Mouse (Mus musculus): ENCODE measurements around the gene Glod4.
"Not testable (repeated sequence)": the region's sequence is repeated elsewhere in the genome, so short reads cannot be mapped to it uniquely, and the experiment has no call there.

Gene Glod4

DNA sequence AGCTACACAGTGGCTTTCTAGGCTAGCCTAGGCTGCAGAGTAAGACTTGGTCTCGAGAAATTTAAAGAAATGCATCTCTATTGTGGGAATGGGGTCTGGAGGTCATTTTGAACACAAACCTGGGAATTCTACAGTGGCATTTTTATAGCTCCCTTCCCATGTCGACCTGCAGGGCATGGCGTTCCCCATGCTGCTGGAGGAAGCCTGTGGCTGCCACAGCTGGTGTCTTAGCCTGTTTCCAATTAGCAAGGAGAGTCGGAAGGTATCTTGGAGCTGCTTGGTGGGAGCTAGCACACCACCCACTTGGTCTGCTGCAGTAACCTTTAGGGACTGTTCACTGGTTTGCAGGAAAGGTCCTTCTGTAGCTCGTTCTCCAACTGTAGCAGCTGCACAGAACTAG is 12.6 kb upstream of the Glod4 start:
- DNase-seq, result no peak

DNA sequence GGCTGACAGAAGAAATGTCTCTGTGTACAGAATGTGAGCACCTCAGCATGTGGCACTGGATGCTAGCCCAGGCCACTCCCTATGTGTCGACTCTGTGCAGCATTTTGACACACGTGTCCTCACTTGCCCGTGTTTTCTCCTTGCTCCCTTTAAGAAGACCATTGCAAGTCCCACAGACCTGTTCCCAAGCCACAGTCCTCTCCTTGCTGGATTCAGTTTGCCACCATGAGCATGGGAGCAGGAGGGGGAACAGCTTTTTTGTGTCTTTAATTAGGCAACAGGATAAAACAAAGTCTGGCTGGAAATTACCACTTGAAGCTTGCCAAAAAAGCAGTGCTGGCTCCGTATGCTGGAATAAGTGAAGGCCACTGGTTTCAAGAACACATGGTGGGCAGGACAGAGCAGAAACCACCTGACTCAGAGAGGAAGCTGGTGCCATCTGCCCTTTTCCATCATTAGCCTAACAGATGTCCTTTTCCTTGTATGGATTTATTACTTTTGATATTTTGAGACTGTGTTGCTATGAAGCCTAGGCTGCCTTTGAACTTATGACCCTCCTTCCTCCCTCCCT is 12.0 kb upstream of the Glod4 start:
- DNase-seq, result no peak

DNA sequence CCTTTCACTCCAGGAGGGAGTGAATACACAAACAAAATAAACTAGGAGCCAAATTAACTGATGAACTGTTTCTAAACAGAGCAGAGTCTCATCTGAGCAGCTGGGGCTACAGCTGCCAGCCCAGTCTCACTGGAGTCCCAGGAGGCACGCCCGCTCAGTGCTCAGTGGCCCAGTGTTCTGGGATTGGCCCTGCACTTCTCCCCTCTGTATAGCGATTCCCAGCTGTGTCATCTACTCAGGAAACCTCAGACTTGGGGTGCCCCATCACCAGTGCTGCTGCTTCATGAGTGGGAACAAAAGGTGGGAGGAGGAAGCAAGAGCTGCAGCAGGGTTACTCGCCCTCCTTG is 10.4 kb upstream of the Glod4 start:
- DNase-seq, result no peak

DNA sequence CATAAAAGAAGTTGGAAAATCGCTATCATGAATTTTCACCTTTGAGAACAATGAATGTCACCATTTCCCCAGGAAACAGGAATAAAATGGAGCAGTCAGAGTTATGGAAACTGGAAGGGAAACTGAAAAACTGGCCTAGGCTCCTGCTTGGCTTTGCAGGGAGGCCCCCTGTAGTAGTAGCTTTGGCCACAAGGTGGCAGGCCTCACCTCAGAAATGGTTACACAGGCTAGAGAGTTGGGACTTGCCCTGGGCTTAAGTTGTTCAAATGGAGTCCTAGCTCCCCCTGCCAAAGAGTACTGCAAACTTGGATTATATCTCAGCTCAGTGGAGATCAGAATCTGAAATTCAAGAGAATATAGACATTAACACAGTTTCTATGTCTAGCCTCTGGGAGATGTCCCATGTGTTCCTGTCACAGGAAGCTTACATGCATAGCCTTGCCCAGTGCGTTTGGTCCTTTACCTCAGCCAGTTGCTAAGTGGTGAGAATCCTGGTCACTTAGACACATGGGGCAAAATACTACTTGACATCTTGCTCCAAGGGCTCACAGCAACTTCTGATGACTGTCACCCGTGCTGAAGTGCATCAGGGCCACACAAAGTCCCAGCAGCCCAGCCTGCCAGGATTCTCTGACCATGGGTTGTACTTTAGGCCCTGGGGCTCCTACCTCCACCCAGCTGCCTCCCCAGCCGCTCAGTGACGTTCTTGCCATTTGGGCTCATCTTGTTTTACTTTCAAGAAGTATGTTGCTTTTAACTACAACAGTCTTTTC is 9.8 kb upstream of the Glod4 start:
- DNase-seq, result peak; percentile 48 to 52

DNA sequence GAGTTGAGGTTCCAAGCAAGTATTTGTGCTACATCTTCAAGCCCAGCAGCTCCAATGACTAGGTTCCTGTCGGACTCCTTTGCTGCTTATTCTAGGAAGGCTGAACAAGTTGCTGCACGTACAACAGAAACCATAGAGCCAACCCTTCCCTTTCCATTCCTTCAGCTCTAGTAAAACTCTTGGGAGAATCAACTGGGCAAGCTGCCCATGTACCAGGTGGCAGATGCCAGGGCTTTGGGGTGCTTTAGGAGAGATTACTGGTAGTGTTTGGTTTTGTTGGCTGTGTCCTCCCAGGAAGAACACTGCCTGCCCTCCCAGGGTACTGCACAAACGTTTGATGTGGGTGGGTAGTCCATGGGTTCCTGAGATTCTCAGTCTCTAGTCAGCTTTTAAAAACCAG is 8.5 kb upstream of the Glod4 start:
- DNase-seq, result no peak

DNA sequence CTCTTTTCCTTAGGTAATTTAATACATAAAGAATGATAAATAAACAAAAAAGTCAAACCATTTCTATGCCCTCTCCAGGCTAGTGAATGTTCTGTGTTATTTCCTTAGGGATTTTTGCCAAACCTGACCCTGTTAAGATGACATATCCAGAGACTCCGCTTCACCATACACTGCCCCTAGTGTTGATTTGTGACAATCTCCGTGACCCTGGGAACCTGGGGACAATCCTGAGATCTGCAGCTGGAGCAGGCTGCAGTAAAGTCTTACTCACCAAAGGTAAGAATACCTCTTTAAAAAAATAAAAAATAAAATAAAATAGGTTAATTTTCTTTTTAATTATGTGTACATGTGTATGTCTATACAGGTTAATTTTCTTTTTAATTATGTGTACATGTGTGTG is 3.7 kb upstream of the Glod4 start:
- DNase-seq, result no peak

DNA sequence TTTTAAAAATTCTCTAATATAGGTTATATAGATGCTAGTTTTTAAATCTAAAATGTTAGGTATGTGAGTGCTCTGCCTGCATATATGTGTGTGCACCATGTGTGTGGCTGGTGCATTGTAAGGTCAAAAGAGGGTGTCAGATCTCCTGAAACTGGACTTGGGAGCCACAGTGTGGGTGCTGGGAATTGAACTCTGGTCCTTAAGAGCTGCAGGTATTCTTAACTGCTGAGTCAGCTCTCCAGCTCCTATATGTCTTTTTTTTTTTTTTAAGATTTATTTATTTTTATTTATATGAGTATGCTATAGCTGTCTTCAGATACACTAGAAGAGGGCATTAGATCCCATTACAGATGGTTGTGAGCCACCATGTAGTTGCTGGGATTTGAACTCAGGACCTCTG is 2.9 kb upstream of the Glod4 start:
- DNase-seq, result no peak

DNA sequence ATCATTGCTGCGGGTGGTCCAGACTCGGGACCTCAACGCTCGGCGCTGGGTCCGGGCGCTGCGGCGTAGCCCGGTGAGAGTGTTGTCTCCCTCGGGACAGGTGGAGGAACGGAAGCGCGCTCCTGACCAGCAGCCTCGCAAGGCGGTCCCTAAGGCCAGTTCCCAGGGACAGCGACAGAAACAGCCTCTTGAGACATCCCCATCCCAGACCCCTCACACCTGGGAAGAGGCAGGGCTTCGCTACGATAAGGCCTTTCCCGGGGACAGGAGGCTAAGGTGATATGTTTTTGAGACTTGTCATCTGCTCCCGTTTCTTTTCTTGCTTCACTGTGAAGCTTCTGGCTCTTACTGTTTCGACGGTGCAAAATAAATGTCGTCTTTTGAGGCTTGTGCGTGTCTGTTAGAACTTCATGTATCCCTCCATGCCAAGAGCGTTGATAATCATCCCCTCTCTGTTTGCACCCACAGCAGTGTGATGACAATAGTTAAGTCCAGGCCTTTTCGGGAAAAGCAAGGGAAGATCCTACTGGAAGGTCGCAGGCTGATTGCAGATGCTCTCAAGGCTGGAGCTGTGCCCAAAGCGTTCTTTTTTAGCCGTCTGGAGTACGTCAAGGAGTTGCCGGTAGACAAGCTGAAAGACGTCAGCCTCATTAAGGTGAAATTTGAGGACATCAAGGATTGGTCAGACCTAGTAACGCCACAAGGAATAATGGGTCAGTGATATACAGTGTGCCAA is 454 bp upstream of the Glod4 start:
- DNase-seq, result no peak

GRCm38 (mm10) chr11:76239750-76240149 is 3.8 kb downstream of the Glod4 start:
- DNase-seq, result no peak

- DNase-seq, result no peak
Observed at GRCm38 (mm10) chr11:76236136-76236535, 7.4 kb downstream of the Glod4 start.

- no peak for DNase-seq
Observed at GRCm38 (mm10) chr11:76225051-76225450, 18.5 kb downstream of the Glod4 start.

DNA sequence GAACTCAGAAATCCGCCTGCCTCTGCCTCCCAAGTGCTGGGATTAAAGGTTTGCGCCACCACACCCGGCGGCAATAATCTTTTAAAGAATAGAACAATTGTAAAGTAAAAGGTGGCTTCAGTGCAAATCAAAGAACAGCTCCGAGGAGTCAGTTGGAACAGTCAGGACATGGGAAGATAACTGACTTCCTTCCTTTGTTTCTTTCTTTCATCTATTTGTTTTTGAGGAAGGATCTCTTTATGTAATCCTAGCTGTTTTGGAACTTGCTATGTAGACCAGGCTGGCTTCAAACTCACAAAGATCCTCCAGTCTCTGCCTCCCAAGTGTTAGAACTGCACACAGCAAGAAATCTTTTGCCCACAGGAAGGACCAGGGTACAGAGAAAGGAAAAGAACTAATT is 18.9 kb downstream of the Glod4 start:
- DNase-seq, result no peak

- peak; percentile 96 for DNase-seq
Observed at GRCm38 (mm10) chr11:76217390-76217800, 26.1 kb downstream of the Glod4 start, which contains the start of the genes Dbil5 and Gemin4. Dbil5 (plus strand) TSS chr11:76217608. Gemin4 (minus strand) TSS chr11:76217664.

DNA sequence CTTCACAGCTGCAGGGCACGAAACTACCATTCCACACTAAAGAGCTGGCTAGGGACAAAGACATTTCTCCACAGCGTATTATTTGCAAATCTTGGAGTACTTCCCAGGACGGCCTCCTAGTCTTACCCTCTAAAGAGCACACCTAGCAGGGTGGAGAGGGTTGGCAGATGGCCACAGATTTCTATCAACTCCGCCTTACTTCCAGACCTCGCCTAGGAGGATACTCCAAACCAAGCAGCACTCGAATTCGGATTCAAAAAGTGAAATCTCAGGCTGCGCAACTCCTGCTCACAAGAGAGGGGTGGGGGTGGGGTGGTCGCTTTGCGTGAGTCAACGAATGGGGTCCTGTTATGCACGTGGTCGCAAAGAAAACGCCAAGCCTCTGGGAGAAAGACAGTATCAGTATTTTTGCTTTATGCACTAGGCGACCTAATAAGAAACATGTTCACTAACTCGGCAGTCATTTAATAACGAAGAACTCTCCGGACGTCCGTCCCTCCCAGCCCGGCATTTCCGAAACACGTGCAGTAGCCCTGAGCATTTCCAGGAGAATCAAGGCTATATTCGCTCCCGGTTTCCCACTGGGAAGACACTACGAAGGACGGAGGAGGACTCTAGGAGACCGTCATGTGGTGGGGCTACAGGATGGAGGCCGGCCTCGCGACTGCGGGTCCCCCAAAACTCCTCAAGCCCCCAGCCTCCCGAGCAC is 26.7 kb downstream of the Glod4 start:
- DNase-seq, result no peak

DNA sequence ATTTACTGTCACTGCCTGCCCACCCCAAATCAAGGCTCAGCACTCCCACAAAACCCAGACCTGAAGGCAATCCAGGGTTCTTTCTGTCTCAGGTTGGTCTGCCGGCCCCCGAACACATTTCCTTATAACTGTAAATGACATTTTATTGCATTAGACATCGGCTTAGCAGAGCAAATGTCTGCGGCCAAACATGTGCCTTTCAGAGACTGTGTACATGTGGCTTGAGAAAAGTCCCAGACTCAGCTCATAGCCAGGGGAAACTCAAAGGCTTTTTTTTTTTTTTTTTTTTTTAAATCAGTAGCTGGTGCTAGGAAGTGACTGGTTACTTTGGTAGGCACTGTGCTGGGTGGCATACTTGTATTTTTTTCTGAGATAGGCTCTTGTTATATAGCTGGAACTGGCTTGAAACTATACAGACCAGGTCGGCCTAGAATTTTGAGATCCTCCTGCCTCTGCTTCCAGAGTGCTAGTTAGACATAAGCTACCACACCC is 27.4 kb downstream of the Glod4 start:
- no peak for DNase-seq

DNA sequence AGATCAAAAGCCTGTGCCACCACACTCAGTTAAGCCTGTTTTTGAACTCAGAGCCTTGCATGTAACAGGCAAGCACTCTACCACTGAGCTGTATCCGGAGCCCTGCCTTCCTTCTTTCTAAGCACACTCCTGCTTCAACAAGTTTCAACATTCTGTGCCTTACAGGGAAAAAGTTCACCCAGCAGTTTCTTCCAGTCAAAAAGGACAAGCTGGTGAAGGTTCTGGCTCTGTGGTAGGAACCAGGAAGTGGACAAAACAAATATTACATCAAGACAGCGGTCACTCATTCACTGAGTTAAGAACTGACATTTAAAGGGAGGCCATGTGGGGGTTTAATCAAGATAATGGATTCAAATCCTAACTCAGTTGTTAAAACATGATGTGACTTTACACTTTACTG is 28.5 kb downstream of the Glod4 start:
- peak in 1 of 2 experiments; percentile 8 for DNase-seq

DNA sequence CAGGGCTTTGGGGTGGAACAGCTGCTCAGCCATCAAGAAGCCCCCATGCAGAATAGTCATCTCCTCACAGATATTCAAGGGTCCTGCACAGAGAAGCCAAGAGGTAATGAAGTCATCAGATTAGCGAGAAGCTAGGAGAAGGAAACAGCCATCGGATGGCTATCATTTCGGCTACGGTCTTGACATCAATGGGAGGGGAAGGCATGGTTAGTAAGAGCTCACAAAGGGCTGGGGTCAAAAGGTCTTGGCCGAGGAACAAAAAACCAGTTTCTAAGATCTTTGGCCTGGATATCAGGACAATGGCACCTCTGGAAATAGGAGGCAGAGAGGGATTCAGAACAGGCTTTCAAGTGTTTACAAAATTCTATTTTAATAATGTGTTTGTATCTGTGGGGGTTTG is 29.7 kb downstream of the Glod4 start:
- no peak for DNase-seq

- not testable (repeated sequence) for DNase-seq
Observed at GRCm38 (mm10) chr11:76211595-76211994, 31.9 kb downstream of the Glod4 start.

GRCm38 (mm10) chr11:76210228-76210985 is 33.1 kb downstream of the Glod4 start:
- no peak for DNase-seq

DNA sequence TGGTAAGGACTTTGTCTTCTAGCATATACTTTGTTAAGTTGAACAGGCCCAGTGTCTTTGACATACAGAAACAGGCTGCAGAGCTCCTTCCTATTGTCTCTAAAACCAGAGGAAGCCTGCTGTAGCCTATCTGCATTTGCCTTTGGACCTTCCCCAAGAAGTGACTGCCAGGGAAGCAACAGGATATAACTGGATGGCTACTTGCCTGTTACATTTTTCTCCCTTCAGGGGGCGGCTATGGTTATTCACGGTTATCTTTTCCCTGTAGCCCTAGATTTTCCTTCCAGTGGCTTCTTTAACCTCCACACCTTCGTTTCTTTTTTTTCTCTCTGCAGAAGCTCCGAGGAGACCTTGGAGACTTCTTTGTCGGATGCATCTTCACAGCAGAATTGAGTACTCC is 36.7 kb downstream of the Glod4 start:
- DNase-seq, result no peak

DNA sequence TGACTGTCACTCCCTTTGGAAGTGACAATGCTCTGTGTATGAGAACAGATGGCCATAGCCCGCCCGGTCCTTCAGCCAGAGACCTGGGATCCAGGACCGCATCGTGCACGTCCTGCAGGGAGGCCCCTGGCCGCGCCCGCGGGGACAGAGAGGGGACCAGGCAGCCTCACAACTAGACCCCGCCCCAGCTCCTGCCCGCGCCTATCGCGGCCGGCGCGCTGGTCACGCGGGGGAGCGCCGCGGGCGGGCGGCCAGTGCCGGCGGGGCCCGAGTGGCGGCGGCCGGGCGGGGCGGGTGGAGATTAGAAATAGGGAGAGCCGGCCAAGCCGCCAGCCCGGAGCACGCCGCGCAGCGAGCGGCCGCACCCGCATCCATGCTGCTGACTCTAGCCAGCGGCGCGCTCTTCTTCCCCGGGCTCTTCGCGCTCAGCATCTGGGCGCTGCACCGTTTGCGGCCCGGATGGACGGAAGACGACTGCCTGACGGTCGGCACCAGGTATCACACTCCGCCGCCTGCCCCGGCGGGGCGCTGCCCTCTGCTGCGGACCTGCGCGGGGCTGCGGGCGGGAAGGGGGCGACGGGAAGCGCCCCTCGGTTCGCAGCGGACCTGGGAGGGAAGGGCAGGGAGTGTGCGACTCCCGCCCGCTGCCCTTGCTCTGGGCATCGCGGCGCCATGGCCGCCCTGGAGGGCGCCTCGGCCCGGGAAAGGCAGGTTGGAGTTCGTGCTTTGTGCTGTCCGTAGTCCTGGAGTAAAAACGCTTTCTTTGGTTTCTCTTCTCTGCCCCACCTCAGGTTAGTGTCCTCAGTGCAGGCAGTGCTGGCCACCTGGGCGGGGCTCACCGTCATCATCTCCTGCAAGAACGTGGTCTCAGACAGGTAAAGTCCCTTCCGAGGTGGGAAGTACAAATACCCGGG is 41.5 kb downstream of the Glod4 start:
- DNase-seq, result peak; percentile 12 to 14

All from thymus, adult 18-20 months (tissue).